Mouse (Mus musculus): Measurements from ENCODE around the gene Tfap2b. TPM values are rescaled to one million over a fixed set of nuclear protein-coding genes. Genes with fewer than 3 reads are reported as not detected.
A peak's percentile ranks its signal among the peaks of the same experiment; 100 is the strongest.

The Tfap2b gene
- polyA plus RNA-seq, 1 experiment from 2014 or later, result 19.7 TPM

- Histone ChIP-seq H3K4me1 (peaks cover 18% of the 10 kb centered on the region), H3K4me3 (peak overlapping the region; percentile 43), H3K27ac (peak overlapping the region; percentile 73), H3K27me3 (ENCODE audit: low read depth, poor library complexity, severe bottlenecking) (peaks cover 100% of the 10 kb centered on the region), H3K9me3 (replicated peaks) (no peaks in the 10 kb centered on the region), H3K36me3 (no peaks in the 10 kb centered on the region)
- under 1% methylated on average over 36 of the region's 36 CpGs for WGBS
- DNase-seq (ENCODE audit: low spot score), result peak; percentile 55
Measured at GRCm38 (mm10) chr1:19213851-19214395, 5.2 kb downstream of the Tfap2b start.

GRCm38 (mm10) chr1:19217391-19217790 lies 8.7 kb downstream of the Tfap2b start:
- no peaks in the 10 kb centered on the region for H3K9me3 ChIP-seq (replicated peaks)
- H3K27ac ChIP-seq, result no peak overlapping the region
- H3K27me3 ChIP-seq (ENCODE audit: low read depth, poor library complexity, severe bottlenecking), result peaks cover 99% of the 10 kb centered on the region
- H3K36me3 ChIP-seq, result no peaks in the 10 kb centered on the region
- peaks cover 24% of the 10 kb centered on the region for H3K4me1 ChIP-seq
- no peak overlapping the region for H3K4me3 ChIP-seq
- DNase-seq (ENCODE audit: low spot score), result peak; percentile 45
- 6% methylated on average over 16 of the region's 16 CpGs for WGBS

- peaks cover 99% of the 10 kb centered on the region for H3K27me3 ChIP-seq (ENCODE audit: low read depth, poor library complexity, severe bottlenecking)
- H3K9me3 ChIP-seq (replicated peaks), result no peaks in the 10 kb centered on the region
- peaks cover 24% of the 10 kb centered on the region for H3K4me1 ChIP-seq
- peak; percentile 32 for DNase-seq (ENCODE audit: low spot score)
- no peak overlapping the region for H3K4me3 ChIP-seq
- WGBS, result 2% methylated on average over 7 of the region's 7 CpGs
- H3K36me3 ChIP-seq, result no peaks in the 10 kb centered on the region
- H3K27ac ChIP-seq, result no peak overlapping the region
Measured at GRCm38 (mm10) chr1:19218221-19218620, 9.5 kb downstream of the Tfap2b start.

GRCm38 (mm10) chr1:19219381-19219780 lies 10.7 kb downstream of the Tfap2b start:
- peaks cover 28% of the 10 kb centered on the region for H3K4me1 ChIP-seq
- no peak overlapping the region for H3K27ac ChIP-seq
- peaks cover 99% of the 10 kb centered on the region for H3K27me3 ChIP-seq (ENCODE audit: low read depth, poor library complexity, severe bottlenecking)
- no peaks in the 10 kb centered on the region for H3K36me3 ChIP-seq
- no peak overlapping the region for H3K4me3 ChIP-seq
- DNase-seq (ENCODE audit: low spot score), result no peak
- H3K9me3 ChIP-seq (replicated peaks), result no peaks in the 10 kb centered on the region

GRCm38 (mm10) chr1:19220564-19220963 lies 11.8 kb downstream of the Tfap2b start:
- H3K27me3 ChIP-seq (ENCODE audit: low read depth, poor library complexity, severe bottlenecking), result peaks cover 99% of the 10 kb centered on the region
- no peak overlapping the region for H3K4me3 ChIP-seq
- peaks cover 28% of the 10 kb centered on the region for H3K4me1 ChIP-seq
- H3K36me3 ChIP-seq, result no peaks in the 10 kb centered on the region
- 0% methylated on average over 1 of the region's 1 CpGs for WGBS
- H3K9me3 ChIP-seq (replicated peaks), result no peaks in the 10 kb centered on the region
- no peak overlapping the region for H3K27ac ChIP-seq
- DNase-seq (ENCODE audit: low spot score), result no peak

GRCm38 (mm10) chr1:19221601-19222000 lies 12.9 kb downstream of the Tfap2b start:
- Histone ChIP-seq H3K36me3 (no peaks in the 10 kb centered on the region), H3K27ac (no peak overlapping the region), H3K4me3 (no peak overlapping the region), H3K4me1 (peaks cover 31% of the 10 kb centered on the region), H3K27me3 (ENCODE audit: low read depth, poor library complexity, severe bottlenecking) (peaks cover 99% of the 10 kb centered on the region), H3K9me3 (replicated peaks) (no peaks in the 10 kb centered on the region)
- 0% methylated on average over 7 of the region's 7 CpGs for WGBS
- peak; percentile 32 for DNase-seq (ENCODE audit: low spot score)

- Histone ChIP-seq H3K36me3 (no peaks in the 10 kb centered on the region), H3K27ac (no peak overlapping the region), H3K4me1 (peaks cover 23% of the 10 kb centered on the region), H3K4me3 (no peak overlapping the region), H3K27me3 (ENCODE audit: low read depth, poor library complexity, severe bottlenecking) (peaks cover 97% of the 10 kb centered on the region), H3K9me3 (replicated peaks) (no peaks in the 10 kb centered on the region)
- WGBS, result 3% methylated on average over 8 of the region's 8 CpGs
- no peak for DNase-seq (ENCODE audit: low spot score)
Measured at GRCm38 (mm10) chr1:19226699-19227098, 18.0 kb downstream of the Tfap2b start.

GRCm38 (mm10) chr1:19230926-19231573 lies 22.3 kb downstream of the Tfap2b start:
- Histone ChIP-seq H3K4me3 (no peak overlapping the region; the same call in 1 of the 2 replicates), H3K27ac (no peak overlapping the region), H3K9me3 (replicated peaks) (no peaks in the 10 kb centered on the region), H3K36me3 (no peaks in the 10 kb centered on the region), H3K27me3 (ENCODE audit: low read depth, poor library complexity, severe bottlenecking) (peaks cover 95% of the 10 kb centered on the region), H3K4me1 (peaks cover 27% of the 10 kb centered on the region)
- WGBS, result 3% methylated on average over 16 of the region's 16 CpGs
- DNase-seq (ENCODE audit: low spot score), result no peak

- H3K4me1 ChIP-seq, result peaks cover 29% of the 10 kb centered on the region
- no peaks in the 10 kb centered on the region for H3K36me3 ChIP-seq
- H3K27ac ChIP-seq, result no peak overlapping the region
- H3K9me3 ChIP-seq (replicated peaks), result no peaks in the 10 kb centered on the region
- peaks cover 95% of the 10 kb centered on the region for H3K27me3 ChIP-seq (ENCODE audit: low read depth, poor library complexity, severe bottlenecking)
- no peak overlapping the region; the same call in 1 of the 2 replicates for H3K4me3 ChIP-seq
- DNase-seq (ENCODE audit: low spot score), result no peak
- 2% methylated on average over 16 of the region's 16 CpGs for WGBS
Measured at GRCm38 (mm10) chr1:19231574-19232080, 22.9 kb downstream of the Tfap2b start.

- H3K27ac ChIP-seq, result no peak overlapping the region
- H3K36me3 ChIP-seq, result no peaks in the 10 kb centered on the region
- no peaks in the 10 kb centered on the region for H3K9me3 ChIP-seq (replicated peaks)
- H3K4me1 ChIP-seq, result peaks cover 31% of the 10 kb centered on the region
- WGBS, result 3% methylated on average over 1 of the region's 1 CpGs
- H3K27me3 ChIP-seq (ENCODE audit: low read depth, poor library complexity, severe bottlenecking), result peaks cover 95% of the 10 kb centered on the region
- DNase-seq (ENCODE audit: low spot score), result no peak
- H3K4me3 ChIP-seq, result no peak overlapping the region
Measured at GRCm38 (mm10) chr1:19232743-19233142, 24.0 kb downstream of the Tfap2b start.

GRCm38 (mm10) chr1:19233857-19234256 lies 25.1 kb downstream of the Tfap2b start:
- no peak overlapping the region for H3K27ac ChIP-seq
- no peak overlapping the region for H3K4me3 ChIP-seq
- DNase-seq (ENCODE audit: low spot score), result no peak
- H3K27me3 ChIP-seq (ENCODE audit: low read depth, poor library complexity, severe bottlenecking), result peaks cover 95% of the 10 kb centered on the region
- no peaks in the 10 kb centered on the region for H3K36me3 ChIP-seq
- WGBS, result under 1% methylated on average over 19 of the region's 19 CpGs
- no peaks in the 10 kb centered on the region for H3K9me3 ChIP-seq (replicated peaks)
- H3K4me1 ChIP-seq, result peaks cover 31% of the 10 kb centered on the region

- Histone ChIP-seq H3K27ac (no peak overlapping the region), H3K4me3 (peak overlapping the region; percentile 16; the same call in 1 of the 2 replicates), H3K9me3 (replicated peaks) (no peaks in the 10 kb centered on the region), H3K36me3 (no peaks in the 10 kb centered on the region), H3K27me3 (ENCODE audit: low read depth, poor library complexity, severe bottlenecking) (peaks cover 95% of the 10 kb centered on the region), H3K4me1 (peaks cover 31% of the 10 kb centered on the region)
- no peak for DNase-seq (ENCODE audit: low spot score)
- WGBS, result under 1% methylated on average over 31 of the region's 31 CpGs
Measured at GRCm38 (mm10) chr1:19234432-19235205, 25.9 kb downstream of the Tfap2b start.

GRCm38 (mm10) chr1:19236051-19236450 lies 27.3 kb downstream of the Tfap2b start:
- Histone ChIP-seq H3K36me3 (no peaks in the 10 kb centered on the region), H3K4me3 (0 out of 2 replicates have a peak overlapping the region, but pooled peaks have one; percentile 18), H3K27ac (no peak overlapping the region), H3K27me3 (ENCODE audit: low read depth, poor library complexity, severe bottlenecking) (peaks cover 97% of the 10 kb centered on the region), H3K9me3 (replicated peaks) (no peaks in the 10 kb centered on the region), H3K4me1 (peaks cover 39% of the 10 kb centered on the region)
- WGBS, result 4% methylated on average over 5 of the region's 5 CpGs
- no peak for DNase-seq (ENCODE audit: low spot score)
